Mouse (Mus musculus) kidney, embryonic 14.5 days (tissue): ENCODE results near the gene Nmb. TPM values are rescaled to one million over a fixed set of nuclear protein-coding genes. Genes with fewer than 3 reads are reported as not detected.

Experiments
- ATAC-seq: fragments of 200-750 bp; cut with Nextera tagmentation; 2 replicates; pipeline ENCODE4 v1.8.0; 2017; ENCODE audit warnings: moderate number of reproducible peaks, mild to moderate bottlenecking, moderate TSS enrichment, moderate library complexity; ENCODE audit not compliant: low FRiP score, low TSS enrichment
- H3K27ac ChIP-seq: fragments of 300-500 bp; sonication (generic); 2 replicates; pipeline ENCODE4 v1.5.1; 2014; ENCODE audit warnings: low read depth, mild to moderate bottlenecking, low read length, moderate library complexity, mixed read lengths
- H3K27me3 ChIP-seq: fragments of 300-500 bp; sonication (generic); 2 replicates; pipeline ENCODE4 v1.6.1; 2014; ENCODE audit warnings: mild to moderate bottlenecking, low read length; ENCODE audit not compliant: control insufficient read depth, insufficient read depth
- H3K36me3 ChIP-seq: fragments of 300-500 bp; sonication (generic); 2 replicates; pipeline ENCODE4 v1.6.1; 2014; ENCODE audit warnings: low read length, mixed read lengths; ENCODE audit not compliant: control insufficient read depth, insufficient read depth
- H3K4me1 ChIP-seq: fragments of 300-500 bp; sonication (generic); 2 replicates; pipeline ENCODE4 v1.6.1; 2014; ENCODE audit warnings: low read length, mixed read lengths; ENCODE audit not compliant: control insufficient read depth, insufficient read depth
- H3K4me2 ChIP-seq: fragments of 300-500 bp; sonication (generic); replicated peaks from 2 replicates; pipeline ENCODE4 v1.6.1; 2014; ENCODE audit warnings: low read depth, mild to moderate bottlenecking, low read length
- H3K4me3 ChIP-seq: fragments of 300-500 bp; sonication (generic); 2 replicates; pipeline ENCODE4 v1.5.1; 2014; ENCODE audit warnings: mild to moderate bottlenecking, low read length
- H3K9ac ChIP-seq: fragments of 300-500 bp; sonication (generic); 2 replicates; pipeline ENCODE4 v1.6.1; 2014; ENCODE audit warnings: low read depth, mild to moderate bottlenecking, low read length, moderate library complexity
- H3K9me3 ChIP-seq: fragments of 300-500 bp; sonication (generic); 2 replicates; pipeline ENCODE4 v1.6.1; 2016; ENCODE audit warnings: low read length; ENCODE audit not compliant: control insufficient read depth
- WGBS: fragments of 180-500 bp; shearing (Covaris S2); extraction: QIAGEN DNeasy Blood & Tissue Kit; methylation state at CpG from one replicate; pipeline ENCODE4 v1.1.7; 2014; 5-methylcytosine and 5-hydroxymethylcytosine counted together
- polyA plus RNA-seq: library from polyadenylated mRNA; unstranded; fragments of >200 nt; fragmentation: Nextera tagmentation; extraction: Ambion mirVana; gene quantifications from 2 replicates; pipeline ENCODE4 v1.2.1, GENCODE M21; 2014

The Nmb gene
- polyA plus RNA-seq, 1 experiment from 2014 or later = 9.4 TPM

- WGBS = 90% methylated on average over 1 of the region's 1 CpGs
- Histone ChIP-seq H3K9me3 (no peaks in the 10 kb centered on the region), H3K27ac (no peak overlapping the region), H3K4me2 (no peak overlapping the region), H3K9ac (no peak overlapping the region), H3K4me3 (no peak overlapping the region), H3K36me3 (peaks cover 34% of the 10 kb centered on the region; the same call in 1 of the 2 replicates), H3K4me1 (no peaks in the 10 kb centered on the region), H3K27me3 (no peaks in the 10 kb centered on the region)
- ATAC-seq = no peak
Measured at GRCm38 (mm10) chr7:80935834-80936233, 31.0 kb upstream of the Nmb start.

- Histone ChIP-seq H3K36me3 (peaks cover 37% of the 10 kb centered on the region; the same call in 1 of the 2 replicates), H3K27me3 (no peaks in the 10 kb centered on the region), H3K27ac (no peak overlapping the region), H3K4me2 (no peak overlapping the region), H3K9me3 (no peaks in the 10 kb centered on the region), H3K9ac (no peak overlapping the region), H3K4me1 (no peaks in the 10 kb centered on the region), H3K4me3 (no peak overlapping the region)
- no peak for ATAC-seq
- WGBS = 52% methylated on average over 1 of the region's 1 CpGs
Measured at GRCm38 (mm10) chr7:80932777-80933176, 27.9 kb upstream of the Nmb start.

GRCm38 (mm10) chr7:80931618-80932207, 26.8 kb upstream of the Nmb start:
- no peaks in the 10 kb centered on the region for H3K27me3 ChIP-seq
- no peaks in the 10 kb centered on the region for H3K4me1 ChIP-seq
- H3K9me3 ChIP-seq = no peaks in the 10 kb centered on the region
- no peak for ATAC-seq
- H3K36me3 ChIP-seq = peaks cover 41% of the 10 kb centered on the region; the same call in 1 of the 2 replicates
- no peak overlapping the region for H3K9ac ChIP-seq
- WGBS = 85% methylated on average over 8 of the region's 8 CpGs
- H3K4me2 ChIP-seq = no peak overlapping the region
- H3K27ac ChIP-seq = no peak overlapping the region
- no peak overlapping the region for H3K4me3 ChIP-seq

- WGBS = 90% methylated on average over 2 of the region's 2 CpGs
- H3K4me2 ChIP-seq = no peak overlapping the region
- no peak overlapping the region for H3K27ac ChIP-seq
- peaks cover 46% of the 10 kb centered on the region for H3K36me3 ChIP-seq
- H3K4me1 ChIP-seq = no peaks in the 10 kb centered on the region
- H3K9me3 ChIP-seq = no peaks in the 10 kb centered on the region
- H3K27me3 ChIP-seq = no peaks in the 10 kb centered on the region
- H3K9ac ChIP-seq = no peak overlapping the region
- no peak for ATAC-seq
- no peak overlapping the region for H3K4me3 ChIP-seq
Measured at GRCm38 (mm10) chr7:80923165-80923564, 18.3 kb upstream of the Nmb start.

GRCm38 (mm10) chr7:80919647-80920008, 14.8 kb upstream of the Nmb start:
- Histone ChIP-seq H3K4me2 (no peak overlapping the region), H3K4me3 (no peak overlapping the region), H3K9me3 (no peaks in the 10 kb centered on the region), H3K27ac (no peak overlapping the region), H3K36me3 (peaks cover 63% of the 10 kb centered on the region), H3K27me3 (no peaks in the 10 kb centered on the region), H3K4me1 (no peaks in the 10 kb centered on the region), H3K9ac (no peak overlapping the region)
- ATAC-seq = no peak
- WGBS = 87% methylated on average over 5 of the region's 5 CpGs

GRCm38 (mm10) chr7:80918982-80919646, 14.2 kb upstream of the Nmb start:
- H3K4me2 ChIP-seq = no peak overlapping the region
- H3K27ac ChIP-seq = no peak overlapping the region
- no peak for ATAC-seq
- H3K4me1 ChIP-seq = no peaks in the 10 kb centered on the region
- H3K36me3 ChIP-seq = peaks cover 63% of the 10 kb centered on the region
- no peak overlapping the region for H3K9ac ChIP-seq
- H3K4me3 ChIP-seq = no peak overlapping the region
- no peaks in the 10 kb centered on the region for H3K27me3 ChIP-seq
- H3K9me3 ChIP-seq = no peaks in the 10 kb centered on the region
- WGBS = 82% methylated on average over 8 of the region's 8 CpGs

- Histone ChIP-seq H3K4me3 (no peak overlapping the region), H3K9ac (no peak overlapping the region), H3K4me1 (no peaks in the 10 kb centered on the region), H3K36me3 (peaks cover 66% of the 10 kb centered on the region), H3K27me3 (no peaks in the 10 kb centered on the region), H3K4me2 (no peak overlapping the region), H3K27ac (no peak overlapping the region), H3K9me3 (no peaks in the 10 kb centered on the region)
- ATAC-seq = no peak
- WGBS = 71% methylated on average over 4 of the region's 4 CpGs
Measured at GRCm38 (mm10) chr7:80917916-80918465, 13.1 kb upstream of the Nmb start.

GRCm38 (mm10) chr7:80912496-80912895, 7.6 kb upstream of the Nmb start:
- 76% methylated on average over 8 of the region's 8 CpGs for WGBS
- no peaks in the 10 kb centered on the region for H3K9me3 ChIP-seq
- peaks cover 65% of the 10 kb centered on the region for H3K36me3 ChIP-seq
- no peaks in the 10 kb centered on the region for H3K4me1 ChIP-seq
- no peak for ATAC-seq
- H3K9ac ChIP-seq = no peak overlapping the region
- no peak overlapping the region for H3K4me3 ChIP-seq
- no peak overlapping the region for H3K27ac ChIP-seq
- H3K4me2 ChIP-seq = no peak overlapping the region
- no peaks in the 10 kb centered on the region for H3K27me3 ChIP-seq

GRCm38 (mm10) chr7:80911053-80911452, 6.2 kb upstream of the Nmb start:
- no peak overlapping the region for H3K9ac ChIP-seq
- H3K9me3 ChIP-seq = no peaks in the 10 kb centered on the region
- WGBS = 84% methylated on average over 7 of the region's 7 CpGs
- H3K27ac ChIP-seq = no peak overlapping the region
- no peak for ATAC-seq
- no peaks in the 10 kb centered on the region for H3K4me1 ChIP-seq
- H3K36me3 ChIP-seq = peaks cover 54% of the 10 kb centered on the region
- H3K4me3 ChIP-seq = no peak overlapping the region
- H3K27me3 ChIP-seq = no peaks in the 10 kb centered on the region
- no peak overlapping the region for H3K4me2 ChIP-seq
